Comparison of ENCODE assay signal across 21 mouse cellular contexts in the genomic region with DNA sequence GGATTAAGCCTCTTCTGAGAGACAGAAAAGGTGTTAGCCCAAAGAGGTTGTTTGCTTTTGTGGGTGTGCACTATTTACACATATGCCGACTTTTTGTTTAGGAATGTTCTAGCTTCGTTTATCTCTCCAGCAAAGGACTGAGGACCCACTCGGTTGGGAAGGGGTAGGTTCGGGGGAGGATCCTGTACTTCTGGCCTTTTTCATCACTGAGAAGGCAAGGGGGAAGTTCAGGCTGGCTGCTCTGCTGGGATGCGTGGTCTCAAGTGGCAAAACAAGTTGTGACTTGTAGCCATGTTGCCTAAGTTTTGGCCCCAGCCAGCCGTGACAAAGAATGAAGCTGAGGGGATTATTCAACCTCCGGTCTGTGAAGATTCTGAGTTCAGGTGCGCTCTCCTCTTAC. TPM values are rescaled to one million over a fixed set of nuclear protein-coding genes. Genes with fewer than 3 reads are reported as not detected.
DNase-seq lines count a peak whose midpoint lies in the region; ATAC-seq and TF ChIP-seq lines count a peak whose summit lies in the region.
"Had no signal": no experiment of that assay in that cellular context is flagged by ENCODE, and none has a peak within 500 bp of the region (broad histone marks: within the 10 kb centered on the region; RNA-seq: fewer than 3 reads in every experiment).

No protein-coding gene starts in this region.

- no peak for TF ChIP-seq CTCF in gastrocnemius, adult 2 months (IDR thresholded peaks at IDR 0.05)
- TF ChIP-seq CTCF in stomach, postnatal 0 days (IDR thresholded peaks at IDR 0.05; ENCODE audit: low read depth): no peak

- no peak overlapping the region for H3K4me3 ChIP-seq in gastrocnemius, adult 2 months
- H3K4me3 ChIP-seq in stomach, postnatal 0 days (ENCODE audit: low read depth, low read length): no peak overlapping the region
- H3K4me3 ChIP-seq: limb, embryonic 15.5 days; liver, embryonic 15.5 days; midbrain, embryonic 12.5 days; neural tube, embryonic 13.5 days had no signal

- intact Hi-C loops in gastrocnemius, adult 2 months (cut with DNase I): no loop called here
- intact Hi-C loops in gastrocnemius, postnatal 14 days (cut with DNase I; ENCODE audit: low total_unique reads): no loop called here

- 0 out of 2 replicates have a peak overlapping the region, but pooled peaks have one; percentile 3 for H3K4me2 ChIP-seq in stomach, postnatal 0 days (replicated peaks; ENCODE audit: low read depth)
- H3K4me2 ChIP-seq: liver, embryonic 15.5 days; midbrain, embryonic 12.5 days had no signal

- no peak overlapping the region for H3K9ac ChIP-seq in stomach, postnatal 0 days (ENCODE audit: low read length)
- H3K9ac ChIP-seq: forebrain, postnatal 0 days; limb, embryonic 15.5 days; liver, embryonic 15.5 days; midbrain, embryonic 12.5 days; neural tube, embryonic 13.5 days had no signal

- WGBS in stomach, postnatal 0 days: 24% methylated on average over 8 of the region's 8 CpGs

- no peak for DNase-seq in gastrocnemius, adult 2 months
- no peak for DNase-seq in gastrocnemius, postnatal 14 days
- peak; percentile 28 for DNase-seq in urinary bladder, postnatal 14 days (ENCODE audit: low spot score)
- DNase-seq in urinary bladder, adult 18-20 months (ENCODE audit: low spot score in 2 of 2): no peak
- peak; percentile 13 for DNase-seq in lung, postnatal 10 days
- DNase-seq in stomach, postnatal 0 days (ENCODE audit: low spot score): no peak
- no peak for DNase-seq in retina, postnatal 1 day
- no peak for DNase-seq in adrenal gland, adult 18-20 months (ENCODE audit: low spot score in 2 of 2)
- DNase-seq: cerebellum, adult 2 months; cerebellum, postnatal 36 days; forebrain, postnatal 0 days; heart, adult 18-20 months; heart, postnatal 4 days; kidney, adult 2 months; spleen, adult 18-20 months had no signal

- H3K4me1 ChIP-seq in stomach, postnatal 0 days (replicated peaks; ENCODE audit: control insufficient read depth, insufficient read depth): no peaks in the 10 kb centered on the region
- H3K4me1 ChIP-seq: liver, embryonic 15.5 days had no signal

- H3K27me3 ChIP-seq in stomach, postnatal 0 days (ENCODE audit: control insufficient read depth, insufficient read depth, low read length): no peaks in the 10 kb centered on the region
- H3K27me3 ChIP-seq: neural tube, embryonic 13.5 days had no signal

- no peaks in the 10 kb centered on the region for H3K36me3 ChIP-seq in stomach, postnatal 0 days (ENCODE audit: control insufficient read depth, insufficient read depth, low read length)
- H3K36me3 ChIP-seq: G1E; limb, embryonic 15.5 days; liver, embryonic 15.5 days; midbrain, embryonic 12.5 days; neural tube, embryonic 13.5 days had no signal

- H3K9me3 ChIP-seq in stomach, postnatal 0 days (ENCODE audit: control insufficient read depth, low read length): no peaks in the 10 kb centered on the region
- H3K9me3 ChIP-seq: G1E; limb, embryonic 15.5 days; liver, embryonic 15.5 days; midbrain, embryonic 12.5 days; neural tube, embryonic 13.5 days had no signal

- no peak for ATAC-seq in stomach, postnatal 0 days (ENCODE audit: low FRiP score, low TSS enrichment)
- ATAC-seq: CD4-positive, CD25-positive, alpha-beta regulatory T cell, adult 4 months; forebrain, postnatal 0 days had no signal

- H3K27ac ChIP-seq in gastrocnemius, adult 2 months: peak overlapping the region; percentile 58
- no peak overlapping the region; the same call in 1 of the 2 replicates for H3K27ac ChIP-seq in stomach, postnatal 0 days (replicated peaks)
- H3K27ac ChIP-seq: limb, embryonic 15.5 days; liver, embryonic 15.5 days; midbrain, embryonic 12.5 days; neural tube, embryonic 13.5 days had no signal

- no peak for TF ChIP-seq EP300 in stomach, postnatal 0 days (optimal IDR thresholded peaks at IDR 0.05)

RNA-seq across cellular contexts. Expression of a gene that starts 6.8 kb away (rescaled TPM):
- 1 to 10 TPM; 3.0 to 5.8 TPM for total RNA-seq in gastrocnemius, adult 2 months (2021)
- 1 to 10 TPM; 3.7 to 5.1 TPM for total RNA-seq in gastrocnemius, postnatal 14 days (2021)
- polyA plus RNA-seq in stomach, postnatal 0 days (2015; fragmentation: Nextera tagmentation; extraction: Ambion mirVana): 15.5 and 21.6 TPM in 2 replicates
- 1 to 10 TPM; 4.4 to 5.9 TPM for total RNA-seq in adrenal gland, adult 18-20 months (2021)
- total RNA-seq: G1E had no signal
- polyA plus RNA-seq: G1E; liver, embryonic 15.5 days had no signal

Comparison
In these comparisons a context has a peak if more than half of its experiments do, and no peak if none do; other contexts are left out.
1. DNase-seq: peak in urinary bladder, postnatal 14 days (single experiment) and lung, postnatal 10 days (single experiment); none in gastrocnemius, adult 2 months (single experiment), gastrocnemius, postnatal 14 days (single experiment), urinary bladder, adult 18-20 months (0 of 2), stomach, postnatal 0 days (single experiment), retina, postnatal 1 day (single experiment) and adrenal gland, adult 18-20 months (0 of 2).